Mouse (Mus musculus) midbrain, embryonic 14.5 days (tissue): ENCODE results near the gene Pim3. TPM values are rescaled to one million over a fixed set of nuclear protein-coding genes. Genes with fewer than 3 reads are reported as not detected.

Experiments used
- ATAC-seq: fragments of 200-750 bp; cut with Nextera tagmentation; 2 replicates; pipeline ENCODE4 v1.8.0; 2017; ENCODE audit warnings: moderate number of reproducible peaks, moderate library complexity; ENCODE audit not compliant: low FRiP score, low TSS enrichment
- DNase-seq: peaks from one replicate; pipeline ENCODE4 v3.0.0-alpha.2; 2015
- H3K27ac ChIP-seq: fragments of 300-500 bp; sonication (generic); replicated peaks from 2 replicates; pipeline ENCODE4 v1.5.1; 2014; ENCODE audit warnings: mild to moderate bottlenecking, low read depth, low read length, moderate library complexity
- H3K27me3 ChIP-seq: fragments of 300-500 bp; sonication (generic); 2 replicates; pipeline ENCODE4 v1.6.1; 2014; ENCODE audit warnings: low read length, control low read depth, mixed read lengths; ENCODE audit not compliant: control insufficient read depth, insufficient read depth
- H3K36me3 ChIP-seq: fragments of 300-500 bp; sonication (generic); 2 replicates; pipeline ENCODE4 v1.6.1; 2014; ENCODE audit warnings: low read length, control low read depth; ENCODE audit not compliant: control insufficient read depth, insufficient read depth
- H3K4me1 ChIP-seq: fragments of 300-500 bp; sonication (generic); 2 replicates; pipeline ENCODE4 v1.6.1; 2014; ENCODE audit warnings: mild to moderate bottlenecking, antibody characterized with exemption, low read length, control low read depth; ENCODE audit not compliant: control insufficient read depth, insufficient read depth
- H3K4me2 ChIP-seq: fragments of 300-500 bp; sonication (generic); 2 replicates; pipeline ENCODE4 v1.6.1; 2014; ENCODE audit warnings: mild to moderate bottlenecking, low read length, moderate library complexity
- H3K4me3 ChIP-seq: fragments of 300-500 bp; sonication (generic); replicated peaks from 2 replicates; pipeline ENCODE4 v1.5.1; 2014; ENCODE audit warnings: low read depth, low read length
- H3K9ac ChIP-seq: fragments of 300-500 bp; sonication (generic); replicated peaks from 2 replicates; pipeline ENCODE4 v1.6.1; 2014; ENCODE audit warnings: mild to moderate bottlenecking, low read length, moderate library complexity
- H3K9me3 ChIP-seq: fragments of 300-500 bp; sonication (generic); 2 replicates; pipeline ENCODE4 v1.6.1; 2016; ENCODE audit warnings: low read length, control low read depth, mixed read lengths; ENCODE audit not compliant: control insufficient read depth
- WGBS: fragments of 180-500 bp; shearing (Covaris S2); extraction: QIAGEN DNeasy Blood & Tissue Kit; methylation state at CpG from one replicate; pipeline ENCODE4 v1.1.7; 2014; 5-methylcytosine and 5-hydroxymethylcytosine counted together
- polyA plus RNA-seq: library from polyadenylated mRNA; unstranded; fragments of >200 nt; fragmentation: Nextera tagmentation; extraction: Ambion mirVana; gene quantifications from 2 replicates; pipeline ENCODE4 v1.2.1, GENCODE M21; 2014

Pim3 gene
- polyA plus RNA-seq, 1 experiment from 2014 or later = 49.1 TPM

DNA sequence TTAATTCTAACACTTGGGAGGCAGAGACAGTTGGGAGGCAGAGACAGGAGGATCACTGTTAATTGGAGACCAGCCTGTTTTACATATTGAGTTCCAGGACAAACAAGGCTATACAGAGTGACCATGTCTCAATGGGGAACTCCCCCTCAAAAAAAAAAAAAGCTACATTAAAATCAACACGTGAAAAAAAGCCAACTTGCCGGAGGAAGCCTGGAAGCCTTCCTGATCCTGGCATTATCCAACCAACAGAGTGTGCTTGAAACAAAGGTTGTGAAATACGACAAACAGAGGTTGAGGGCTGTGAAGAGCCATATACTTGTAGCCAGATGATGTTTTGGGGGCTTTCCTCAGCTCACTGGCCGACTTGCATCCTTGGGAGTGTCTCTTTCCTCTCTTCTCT, 20.9 kb downstream of the Pim3 start:
- no peak for ATAC-seq
- WGBS = 64% methylated on average over 4 of the region's 4 CpGs
- H3K9ac ChIP-seq = no peak overlapping the region

GRCm38 (mm10) chr15:88883342-88883741, 21.4 kb downstream of the Pim3 start:
- Histone ChIP-seq H3K9ac (no peak overlapping the region), H3K4me2 (no peak overlapping the region), H3K36me3 (no peaks in the 10 kb centered on the region), H3K4me1 (no peaks in the 10 kb centered on the region), H3K4me3 (no peak overlapping the region), H3K27me3 (no peaks in the 10 kb centered on the region), H3K27ac (no peak overlapping the region), H3K9me3 (no peaks in the 10 kb centered on the region)
- DNase-seq = no peak
- no peak for ATAC-seq
- WGBS = 83% methylated on average over 9 of the region's 9 CpGs

More for the DNA sequence above, 20.9 kb downstream of the Pim3 start:
- Histone ChIP-seq H3K9me3 (no peaks in the 10 kb centered on the region), H3K27me3 (no peaks in the 10 kb centered on the region), H3K36me3 (no peaks in the 10 kb centered on the region), H3K4me2 (no peak overlapping the region), H3K4me3 (no peak overlapping the region), H3K27ac (no peak overlapping the region), H3K4me1 (no peaks in the 10 kb centered on the region)
- no peak for DNase-seq

GRCm38 (mm10) chr15:88885376-88885775, 23.4 kb downstream of the Pim3 start:
- no peaks in the 10 kb centered on the region for H3K4me1 ChIP-seq
- H3K27me3 ChIP-seq = peaks cover 6% of the 10 kb centered on the region; the same call in 1 of the 2 replicates
- no peak overlapping the region for H3K9ac ChIP-seq
- WGBS = 87% methylated on average over 6 of the region's 6 CpGs
- no peak for ATAC-seq
- no peak overlapping the region for H3K4me2 ChIP-seq
- DNase-seq = no peak
- H3K27ac ChIP-seq = no peak overlapping the region
- no peaks in the 10 kb centered on the region for H3K9me3 ChIP-seq
- no peaks in the 10 kb centered on the region for H3K36me3 ChIP-seq
- no peak overlapping the region for H3K4me3 ChIP-seq

GRCm38 (mm10) chr15:88889032-88889431, 27.0 kb downstream of the Pim3 start:
- DNase-seq (no peak), ATAC-seq (no peak)

DNA sequence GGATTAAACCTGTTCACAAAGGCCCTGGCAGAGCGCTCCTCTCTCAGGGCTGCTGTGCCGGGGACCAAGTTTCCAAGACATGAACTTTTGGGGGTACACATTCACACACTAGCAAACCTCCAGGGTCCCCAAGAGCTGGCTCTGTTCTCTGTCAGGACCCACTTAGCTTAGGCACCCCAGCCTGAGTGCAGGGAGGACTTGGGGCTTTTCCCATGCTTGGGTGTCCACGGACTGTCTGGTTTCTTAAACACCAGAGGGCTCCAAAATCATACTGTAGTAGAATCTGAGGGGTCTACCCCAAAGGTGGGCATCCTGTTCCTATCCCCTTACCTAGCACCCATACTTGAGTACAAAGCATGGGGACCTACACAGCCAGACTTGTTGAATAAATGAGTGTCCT, 28.0 kb downstream of the Pim3 start:
- ATAC-seq (no peak), DNase-seq (peak; percentile 32)
- Histone ChIP-seq H3K27me3 (peaks cover 6% of the 10 kb centered on the region; the same call in 1 of the 2 replicates), H3K4me1 (no peaks in the 10 kb centered on the region), H3K9me3 (no peaks in the 10 kb centered on the region), H3K4me2 (peak overlapping the region; percentile 83), H3K36me3 (no peaks in the 10 kb centered on the region), H3K27ac (no peak overlapping the region), H3K9ac (peak overlapping the region; percentile 71; the same call in 1 of the 2 replicates), H3K4me3 (peak overlapping the region; percentile 51)
- WGBS = 67% methylated on average over 3 of the region's 3 CpGs

More at GRCm38 (mm10) chr15:88889032-88889431, 27.0 kb downstream of the Pim3 start:
- 87% methylated on average over 3 of the region's 3 CpGs for WGBS
- H3K9ac ChIP-seq = no peak overlapping the region
- H3K4me1 ChIP-seq = no peaks in the 10 kb centered on the region
- H3K27me3 ChIP-seq = peaks cover 6% of the 10 kb centered on the region; the same call in 1 of the 2 replicates
- H3K4me2 ChIP-seq = no peak overlapping the region
- no peaks in the 10 kb centered on the region for H3K36me3 ChIP-seq
- no peaks in the 10 kb centered on the region for H3K9me3 ChIP-seq
- H3K27ac ChIP-seq = no peak overlapping the region
- no peak overlapping the region for H3K4me3 ChIP-seq

DNA sequence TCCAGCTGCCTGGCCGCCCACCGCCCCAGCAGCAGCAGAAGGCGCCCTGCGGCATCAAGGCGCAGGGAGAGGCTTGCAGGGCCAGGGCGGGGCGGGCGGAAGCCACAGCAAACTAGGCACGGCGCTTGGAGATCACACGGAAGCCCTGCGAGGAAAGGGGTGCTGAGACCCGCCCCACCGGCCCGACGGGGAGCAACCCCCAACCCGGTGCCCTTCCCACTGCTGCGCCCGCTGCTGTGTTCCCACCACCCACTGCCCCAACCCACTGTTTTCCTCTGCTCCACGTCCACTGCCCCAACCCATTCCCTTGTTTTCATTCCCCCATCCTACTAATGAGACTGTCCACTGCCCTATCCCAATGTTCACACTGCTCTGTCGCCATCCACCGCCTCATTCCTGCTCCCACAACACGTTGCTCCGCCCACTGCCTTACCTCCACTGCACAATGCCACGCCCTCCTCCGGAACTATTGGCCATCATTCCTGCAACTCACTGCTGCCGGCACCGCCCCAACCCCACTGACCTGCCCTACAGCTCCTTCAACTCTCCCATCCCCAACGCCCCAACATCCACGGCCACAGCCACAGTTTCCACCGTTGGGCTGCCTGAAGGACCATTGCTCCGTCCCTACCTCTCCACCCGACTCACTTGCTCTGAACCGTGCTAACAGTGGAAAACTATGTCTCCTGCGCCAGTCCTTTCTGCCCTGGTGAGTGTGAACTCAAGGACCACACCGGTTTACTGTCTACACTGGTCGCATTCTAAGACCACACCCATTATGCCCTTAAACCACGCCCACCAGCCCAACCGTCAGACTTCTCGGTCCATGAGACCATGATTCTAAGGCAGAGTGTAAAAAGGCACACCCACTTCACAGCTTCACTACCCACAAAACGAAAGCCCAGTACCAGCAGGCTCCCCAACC, 29.0 kb downstream of the Pim3 start:
- Histone ChIP-seq H3K4me3 (peak overlapping the region; percentile 51), H3K4me2 (peak overlapping the region; percentile 83), H3K9ac (peak overlapping the region; percentile 71), H3K27ac (peak overlapping the region; percentile 45; the same call in 1 of the 2 replicates), H3K27me3 (peaks cover 6% of the 10 kb centered on the region; the same call in 1 of the 2 replicates), H3K36me3 (no peaks in the 10 kb centered on the region), H3K4me1 (no peaks in the 10 kb centered on the region), H3K9me3 (no peaks in the 10 kb centered on the region)
- DNase-seq (peak; percentile 88), ATAC-seq (peak; percentile 88)
- 2% methylated on average over 41 of the region's 41 CpGs for WGBS

GRCm38 (mm10) chr15:88891676-88892040, 29.7 kb downstream of the Pim3 start:
- no peak overlapping the region for H3K9ac ChIP-seq
- H3K4me2 ChIP-seq = peak overlapping the region; percentile 83; the same call in 1 of the 2 replicates
- no peaks in the 10 kb centered on the region for H3K9me3 ChIP-seq
- H3K4me3 ChIP-seq = peak overlapping the region; percentile 51; the same call in 1 of the 2 replicates
- WGBS = 66% methylated on average over 8 of the region's 8 CpGs
- peaks cover 6% of the 10 kb centered on the region; the same call in 1 of the 2 replicates for H3K27me3 ChIP-seq
- no peaks in the 10 kb centered on the region for H3K4me1 ChIP-seq
- no peak overlapping the region for H3K27ac ChIP-seq
- ATAC-seq (no peak), DNase-seq (no peak)
- no peaks in the 10 kb centered on the region for H3K36me3 ChIP-seq

- H3K4me3 ChIP-seq = no peak overlapping the region
- no peak overlapping the region for H3K4me2 ChIP-seq
- H3K4me1 ChIP-seq = no peaks in the 10 kb centered on the region
- DNase-seq (no peak), ATAC-seq (no peak)
- no peak overlapping the region for H3K9ac ChIP-seq
- H3K27me3 ChIP-seq = peaks cover 6% of the 10 kb centered on the region; the same call in 1 of the 2 replicates
- H3K27ac ChIP-seq = no peak overlapping the region
- WGBS = 85% methylated on average over 1 of the region's 1 CpGs
- H3K36me3 ChIP-seq = no peaks in the 10 kb centered on the region
- H3K9me3 ChIP-seq = no peaks in the 10 kb centered on the region
Observed at GRCm38 (mm10) chr15:88892252-88892651, 30.3 kb downstream of the Pim3 start.
